Mouse (Mus musculus) bone marrow, adult 2 months (tissue): ENCODE data around the gene Nol7. TPM values are rescaled to one million over a fixed set of nuclear protein-coding genes. Genes with fewer than 3 reads are reported as not detected.
A peak's percentile ranks its signal among the peaks of the same experiment; 100 is the strongest.

Experiments
- H3K27ac ChIP-seq: fragments of 200-500 bp; 2 replicates; pipeline ENCODE4 v1.5.1; 2012; ENCODE audit warnings: low read depth, mild to moderate bottlenecking, control low read depth, inconsistent platforms, low read length; ENCODE audit not compliant: control insufficient read depth, poor library complexity, insufficient read depth
- H3K4me1 ChIP-seq: fragments of 200-500 bp; 2 replicates; pipeline ENCODE4 v1.6.1; 2011; ENCODE audit warnings: low read length; ENCODE audit not compliant: control insufficient read depth, insufficient read depth
- H3K4me3 ChIP-seq: fragments of 200-500 bp; replicated peaks from 2 replicates; pipeline ENCODE3; 2011; ENCODE audit warnings: mild to moderate bottlenecking, low read depth, low read length, control low read depth; ENCODE audit not compliant: control insufficient read depth
- CTCF ChIP-seq: fragments of 200-500 bp; IDR thresholded peaks from 2 replicates; pipeline ENCODE4 v1.5.1; 2011; ENCODE audit warnings: low read length, control low read depth; ENCODE audit not compliant: control insufficient read depth, insufficient read depth
- POLR2A ChIP-seq: fragments of 200-500 bp; IDR thresholded peaks from 2 replicates; pipeline ENCODE4 v1.6.1; 2011; ENCODE audit warnings: low read depth, mild to moderate bottlenecking, control low read depth, low read length, borderline replicate concordance; ENCODE audit not compliant: control insufficient read depth
- WGBS: fragments of 180-500 bp; shearing (Covaris S2); methylation state at CpG from one replicate; pipeline ENCODE4 v1.1.7; 2018; 5-methylcytosine and 5-hydroxymethylcytosine counted together
- polyA plus RNA-seq: library from polyadenylated mRNA; stranded (reverse); fragments of >200 nt; gene quantifications from 2 replicates; pipeline ENCODE4 v1.2.4, GENCODE M21; 2011; ENCODE audit warnings: low replicate concordance; ENCODE audit not compliant: missing spikeins, insufficient read depth, insufficient read length

Nol7 gene
- polyA plus RNA-seq, 1 experiment = 80.5 TPM

GRCm38 (mm10) chr13:43364985-43365824 lies 33.0 kb upstream of the Nol7 start, which contains the start of gene Sirt5:
Sirt5 (plus strand) TSS chr13:43365496.
- peak within 1 kb of the TSS; percentile 28; the same call in 1 of the 2 replicates for H3K27ac ChIP-seq
- H3K4me1 ChIP-seq = no peaks in the 10 kb centered on the region; the same call in 1 of the 2 replicates
- WGBS = 13% methylated on average over 42 of the region's 42 CpGs
- 0 out of 2 replicates have a peak, but pooled peaks have one; percentile 36 for TF ChIP-seq POLR2A
- TF ChIP-seq CTCF = peak; percentile 82
- peak within 1 kb of the TSS; percentile 89 for H3K4me3 ChIP-seq

DNA sequence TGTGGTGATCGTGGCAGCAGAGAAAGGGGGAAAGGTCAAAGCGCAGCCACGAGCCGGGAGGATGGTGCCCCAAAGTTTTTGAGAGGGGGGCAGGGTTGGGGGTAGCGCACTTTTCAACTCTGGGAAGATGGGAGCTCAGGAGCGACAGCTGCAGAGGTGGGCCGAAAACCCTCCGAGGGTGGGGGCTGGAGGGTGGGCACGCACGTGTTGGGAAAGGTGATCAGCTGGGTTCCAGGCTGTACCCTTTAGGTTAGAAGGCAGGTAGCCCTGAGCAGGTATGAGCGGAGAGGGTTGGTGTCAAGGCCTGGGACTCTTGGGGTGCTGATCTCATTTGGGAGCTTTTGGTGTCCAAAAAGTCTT lies 32.4 kb upstream of the Nol7 start:
- Histone ChIP-seq H3K27ac (no peak overlapping the region), H3K4me1 (no peaks in the 10 kb centered on the region; the same call in 1 of the 2 replicates), H3K4me3 (peak overlapping the region; percentile 89)
- WGBS = 8% methylated on average over 11 of the region's 11 CpGs
- TF ChIP-seq POLR2A (no peak), CTCF (no peak)

DNA sequence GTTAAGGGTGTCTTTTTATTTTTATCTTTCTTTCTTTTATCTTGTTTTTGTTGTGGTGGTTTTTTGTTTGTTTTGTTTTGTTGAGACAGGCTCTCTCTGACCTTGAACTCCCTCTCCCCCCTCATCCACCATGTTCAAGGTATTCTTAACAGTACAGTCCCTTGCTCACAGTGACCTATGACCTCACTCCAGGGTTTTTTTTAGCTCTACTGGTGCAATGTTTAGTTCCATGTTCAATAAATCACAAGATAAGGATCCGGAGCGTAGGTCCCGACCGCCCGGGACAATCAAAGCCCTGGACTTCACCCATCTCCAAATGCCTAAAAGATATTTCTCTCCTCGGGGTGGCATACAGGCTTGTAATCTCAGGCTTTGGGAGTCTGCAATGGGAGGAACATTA lies 28.1 kb upstream of the Nol7 start:
- 90% methylated on average over 6 of the region's 6 CpGs for whole genome bisulfite sequencing
- no peak overlapping the region for H3K4me3 ChIP-seq
- H3K27ac ChIP-seq = no peak overlapping the region
- H3K4me1 ChIP-seq = no peaks in the 10 kb centered on the region; the same call in 1 of the 2 replicates
- TF ChIP-seq POLR2A (no peak), CTCF (no peak)

GRCm38 (mm10) chr13:43372892-43373291 lies 25.3 kb upstream of the Nol7 start:
- H3K4me3 ChIP-seq = no peak overlapping the region
- TF ChIP-seq CTCF = no peak
- TF ChIP-seq POLR2A = no peak
- no peaks in the 10 kb centered on the region for H3K4me1 ChIP-seq
- 94% methylated on average over 1 of the region's 1 CpGs for WGBS
- no peak overlapping the region for H3K27ac ChIP-seq

DNA sequence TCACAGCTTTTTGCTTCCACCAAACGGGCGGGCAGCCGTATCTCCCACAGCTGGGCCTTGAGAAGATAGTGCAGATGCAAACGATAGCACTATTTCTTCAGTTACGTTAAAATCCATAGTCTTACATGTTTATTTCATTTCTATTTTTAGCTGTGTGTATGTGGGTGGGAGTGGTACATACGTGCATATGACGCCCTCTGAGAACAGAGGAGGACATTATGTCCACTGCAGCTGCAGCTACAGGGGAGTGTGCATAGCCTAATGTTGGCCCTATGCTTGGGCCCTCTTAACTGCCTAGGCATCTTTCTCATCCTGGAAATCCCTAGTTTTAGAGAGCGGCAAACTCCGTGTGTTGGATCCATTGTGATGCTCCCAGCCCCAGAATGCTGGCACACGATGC lies 24.0 kb upstream of the Nol7 start:
- H3K27ac ChIP-seq = no peak overlapping the region
- 85% methylated on average over 10 of the region's 10 CpGs for WGBS
- H3K4me1 ChIP-seq = no peaks in the 10 kb centered on the region
- H3K4me3 ChIP-seq = no peak overlapping the region
- TF ChIP-seq CTCF (no peak), POLR2A (no peak)

DNA sequence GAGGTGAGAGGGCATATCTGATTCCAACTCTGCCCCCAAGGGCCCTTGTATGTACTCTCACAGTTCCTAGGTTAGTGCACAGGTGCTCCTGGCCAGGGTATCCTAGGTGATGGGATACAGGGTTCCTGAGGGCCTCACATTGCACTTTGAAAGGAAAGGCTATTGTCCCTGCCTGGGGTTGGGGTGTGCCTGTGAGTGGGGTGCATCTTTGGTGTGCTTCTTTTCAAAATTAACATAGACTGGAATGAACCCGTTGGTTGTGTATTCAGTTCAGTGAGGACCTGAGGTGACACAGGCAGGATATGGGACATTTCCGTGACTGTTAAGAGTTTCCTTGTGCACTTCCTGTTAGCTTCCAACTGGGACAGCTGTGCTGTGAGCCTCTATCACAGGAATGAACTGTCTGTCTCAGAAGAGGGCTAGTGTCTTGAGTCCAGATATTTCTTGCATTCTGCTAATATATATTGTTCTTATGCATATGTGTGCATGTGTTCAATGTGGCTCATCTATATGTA lies 23.2 kb upstream of the Nol7 start:
- Histone ChIP-seq H3K27ac (no peak overlapping the region), H3K4me3 (no peak overlapping the region), H3K4me1 (no peaks in the 10 kb centered on the region)
- no peak for TF ChIP-seq CTCF
- no peak for TF ChIP-seq POLR2A
- WGBS = 46% methylated on average over 2 of the region's 2 CpGs

- TF ChIP-seq CTCF (no peak), POLR2A (no peak)
- no peak overlapping the region for H3K27ac ChIP-seq
- H3K4me3 ChIP-seq = no peak overlapping the region
- WGBS = 79% methylated on average over 3 of the region's 3 CpGs
- no peaks in the 10 kb centered on the region for H3K4me1 ChIP-seq
These were observed 18.2 kb upstream of the Nol7 start for GRCm38 (mm10) chr13:43379989-43380388.

GRCm38 (mm10) chr13:43385321-43385720 lies 12.9 kb upstream of the Nol7 start:
- 92% methylated on average over 10 of the region's 10 CpGs for WGBS
- TF ChIP-seq POLR2A = no peak
- no peak for TF ChIP-seq CTCF
- Histone ChIP-seq H3K4me1 (peaks cover 1% of the 10 kb centered on the region; the same call in 1 of the 2 replicates), H3K27ac (no peak overlapping the region), H3K4me3 (no peak overlapping the region)
